Mouse (Mus musculus) liver, embryonic 16.5 days (tissue): ENCODE data around the gene Ddx46. TPM values are rescaled to one million over a fixed set of nuclear protein-coding genes. Genes with fewer than 3 reads are reported as not detected.
"Not testable (repeated sequence)": the region's sequence is repeated elsewhere in the genome, so short reads cannot be mapped to it uniquely, and the experiment has no call there.

Experiments used
- ATAC-seq: fragments of 200-750 bp; cut with Nextera tagmentation; 2 replicates; pipeline ENCODE4 v1.8.0; 2017; ENCODE audit warnings: low read depth, mild to moderate bottlenecking, moderate number of reproducible peaks, moderate library complexity
- H3K27ac ChIP-seq: fragments of 300-500 bp; sonication (generic); 2 replicates; pipeline ENCODE4 v1.5.1; 2014; ENCODE audit warnings: mild to moderate bottlenecking, low read length
- H3K27me3 ChIP-seq: fragments of 300-500 bp; sonication (generic); 2 replicates; pipeline ENCODE4 v1.6.1; 2014; ENCODE audit warnings: low read depth, low read length, mixed read lengths; ENCODE audit not compliant: control insufficient read depth, insufficient read depth
- H3K36me3 ChIP-seq: fragments of 300-500 bp; sonication (generic); 2 replicates; pipeline ENCODE4 v1.6.1; 2014; ENCODE audit warnings: mild to moderate bottlenecking; ENCODE audit not compliant: control insufficient read depth, insufficient read depth
- H3K4me1 ChIP-seq: fragments of 300-500 bp; sonication (generic); 2 replicates; pipeline ENCODE4 v1.6.1; 2014; ENCODE audit warnings: low read depth, low read length, mixed read lengths; ENCODE audit not compliant: control insufficient read depth
- H3K4me2 ChIP-seq: fragments of 300-500 bp; sonication (generic); 2 replicates; pipeline ENCODE4 v1.6.1; 2014; ENCODE audit warnings: low read depth, low read length, mixed read lengths
- H3K4me3 ChIP-seq: fragments of 300-500 bp; sonication (generic); 2 replicates; pipeline ENCODE4 v1.5.1; 2014; ENCODE audit warnings: low read depth, mild to moderate bottlenecking, low read length
- H3K9ac ChIP-seq: fragments of 300-500 bp; sonication (generic); 2 replicates; pipeline ENCODE4 v1.6.1; 2014; ENCODE audit warnings: low read depth, low read length
- H3K9me3 ChIP-seq: fragments of 300-500 bp; sonication (generic); replicated peaks from 2 replicates; pipeline ENCODE4 v1.6.1; 2016; ENCODE audit warnings: low read length; ENCODE audit not compliant: control insufficient read depth
- WGBS: fragments of 180-500 bp; shearing (Covaris S2); extraction: QIAGEN DNeasy Blood & Tissue Kit; methylation state at CpG from one replicate; pipeline ENCODE4 v1.1.7; 2014; ENCODE audit not compliant: insufficient replicate concordance; 5-methylcytosine and 5-hydroxymethylcytosine counted together
- polyA plus RNA-seq: library from polyadenylated mRNA; unstranded; fragments of >200 nt; fragmentation: Nextera tagmentation; extraction: Ambion mirVana; gene quantifications from 2 replicates; pipeline ENCODE4 v1.2.1, GENCODE M21; 2015

Gene Ddx46
- polyA plus RNA-seq, 1 experiment from 2014 or later: 14.3 TPM

DNA sequence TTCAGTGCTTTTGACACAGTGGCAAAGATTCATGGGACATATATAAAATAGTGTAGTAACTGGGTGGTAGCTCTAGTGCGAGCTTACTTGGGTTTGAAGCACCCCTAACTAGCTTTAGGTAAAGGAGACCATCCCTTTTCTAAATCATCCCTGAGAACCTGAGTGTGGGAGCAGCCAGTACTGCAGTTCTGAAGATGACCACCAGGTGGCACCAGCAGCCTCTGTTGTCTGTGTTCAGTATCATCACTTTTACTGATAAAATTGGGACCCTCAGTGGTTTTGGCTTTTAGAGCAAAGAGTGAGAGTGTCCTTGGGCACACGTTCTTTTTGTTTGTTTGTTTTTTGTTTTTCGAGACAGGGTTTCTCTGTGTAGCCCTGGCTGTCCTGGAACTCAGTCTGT, 33.2 kb upstream of the Ddx46 start:
- 4% methylated on average over 3 of the region's 3 CpGs for WGBS
- H3K9me3 ChIP-seq: no peaks in the 10 kb centered on the region
- no peak overlapping the region for H3K4me2 ChIP-seq
- no peak for ATAC-seq
- no peak overlapping the region for H3K27ac ChIP-seq
- H3K4me3 ChIP-seq: no peak overlapping the region
- H3K9ac ChIP-seq: no peak overlapping the region
- peaks cover 7% of the 10 kb centered on the region for H3K36me3 ChIP-seq
- H3K4me1 ChIP-seq: peaks cover 11% of the 10 kb centered on the region
- H3K27me3 ChIP-seq: no peaks in the 10 kb centered on the region

DNA sequence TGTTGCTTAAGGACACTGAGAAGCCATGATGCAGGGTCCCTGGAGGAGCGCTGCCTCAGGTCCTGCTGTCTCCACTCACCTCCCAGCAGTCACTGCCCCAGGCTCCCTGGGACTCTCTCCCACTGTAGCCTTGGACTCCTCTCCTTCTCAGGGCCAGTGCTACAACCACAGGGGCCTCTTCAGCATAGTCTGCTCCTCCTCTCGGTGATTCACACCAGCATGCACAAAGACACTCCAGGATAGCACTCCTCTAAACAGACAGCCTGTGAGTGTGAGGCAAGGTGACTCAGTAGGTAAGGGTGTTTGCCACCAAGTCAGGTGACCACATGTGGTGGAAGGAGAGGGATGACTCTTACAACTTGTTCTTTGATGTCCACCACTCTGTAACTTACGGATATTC, 30.2 kb upstream of the Ddx46 start:
- peaks cover 3% of the 10 kb centered on the region; the same call in 1 of the 2 replicates for H3K36me3 ChIP-seq
- no peak overlapping the region for H3K4me2 ChIP-seq
- H3K4me3 ChIP-seq: no peak overlapping the region
- no peak for ATAC-seq
- WGBS: 84% methylated on average over 3 of the region's 3 CpGs
- H3K9me3 ChIP-seq: no peaks in the 10 kb centered on the region
- peaks cover 7% of the 10 kb centered on the region for H3K4me1 ChIP-seq
- no peaks in the 10 kb centered on the region for H3K27me3 ChIP-seq
- no peak overlapping the region for H3K27ac ChIP-seq
- no peak overlapping the region for H3K9ac ChIP-seq

DNA sequence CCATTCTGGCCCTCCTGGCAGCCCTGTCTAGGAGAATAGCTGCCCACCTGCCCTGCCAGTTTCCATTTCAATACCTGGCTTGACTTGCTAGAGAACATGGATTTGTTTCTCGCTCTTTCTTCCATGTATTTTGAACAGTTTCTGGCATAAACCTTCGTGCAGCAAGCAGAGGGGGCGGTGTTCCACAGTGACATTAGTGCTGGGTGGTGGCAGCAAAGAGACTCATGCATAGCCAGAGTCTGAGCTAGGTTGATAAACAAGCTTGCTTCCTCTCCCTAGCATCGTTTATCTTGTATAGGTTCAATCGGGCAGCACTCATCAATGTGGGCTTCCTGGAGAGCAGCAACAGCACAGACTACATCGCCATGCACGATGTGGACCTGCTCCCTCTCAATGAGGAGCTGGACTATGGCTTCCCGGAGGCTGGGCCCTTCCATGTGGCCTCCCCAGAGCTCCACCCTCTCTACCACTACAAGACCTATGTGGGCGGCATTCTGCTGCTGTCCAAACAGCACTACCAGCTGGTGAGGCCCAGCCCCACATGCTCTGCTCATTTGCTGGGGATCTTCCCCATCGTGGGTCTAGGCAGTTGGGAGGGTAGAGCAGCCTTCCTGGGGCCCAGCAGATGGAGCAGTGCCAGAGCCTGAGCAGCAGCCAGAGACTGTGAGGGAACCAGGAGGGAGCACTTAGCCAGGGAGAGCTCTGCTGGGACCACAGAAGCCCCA, 27.8 kb upstream of the Ddx46 start:
- H3K4me2 ChIP-seq: no peak overlapping the region

DNA sequence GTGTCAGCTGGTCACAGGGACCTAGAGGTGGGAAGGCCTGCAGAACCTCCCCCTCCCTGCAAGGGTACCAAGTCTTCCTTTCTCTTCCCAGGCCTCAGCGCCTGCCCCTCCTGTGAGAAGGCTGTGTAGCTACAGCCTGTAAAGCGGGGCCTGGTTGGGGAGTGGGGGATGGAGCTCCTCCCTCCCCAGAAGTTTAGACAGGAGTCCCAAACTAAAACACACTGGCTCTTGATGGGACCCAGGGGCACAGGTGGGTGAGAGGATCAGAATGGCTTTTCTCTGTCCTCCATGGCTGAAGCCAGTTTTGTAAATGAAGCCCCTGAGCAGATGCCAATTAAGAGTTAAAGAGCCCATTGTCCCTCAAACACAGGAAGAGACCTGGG, 27.2 kb upstream of the Ddx46 start:
- no peaks in the 10 kb centered on the region for H3K27me3 ChIP-seq
- H3K9ac ChIP-seq: no peak overlapping the region
- ATAC-seq: no peak

More for the DNA sequence above, 27.8 kb upstream of the Ddx46 start:
- Histone ChIP-seq H3K9ac (no peak overlapping the region), H3K4me3 (no peak overlapping the region), H3K4me1 (no peaks in the 10 kb centered on the region), H3K27ac (no peak overlapping the region), H3K36me3 (peaks cover 3% of the 10 kb centered on the region; the same call in 1 of the 2 replicates), H3K9me3 (no peaks in the 10 kb centered on the region), H3K27me3 (no peaks in the 10 kb centered on the region)
- peak; percentile 54 for ATAC-seq
- WGBS: 51% methylated on average over 10 of the region's 10 CpGs

DNA sequence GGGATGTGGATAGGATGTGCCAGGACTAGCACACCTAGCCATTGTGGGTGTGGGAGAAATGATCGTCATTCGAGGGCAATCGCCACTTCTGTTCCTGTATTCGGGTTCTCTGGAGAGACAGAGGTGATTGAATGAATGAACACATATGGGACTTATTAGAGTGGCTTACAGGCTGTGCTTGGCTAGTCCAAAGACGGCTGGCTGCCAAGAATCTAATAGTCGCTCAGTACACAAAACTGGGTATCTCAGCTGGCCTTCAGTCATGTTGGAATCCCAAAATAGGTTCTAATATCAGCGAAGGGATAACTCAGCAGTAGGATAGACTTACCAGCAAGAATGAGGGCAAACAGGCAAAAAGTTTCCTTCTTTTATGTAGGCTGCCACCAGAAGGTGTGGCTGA, 22.8 kb upstream of the Ddx46 start:
- no peaks in the 10 kb centered on the region for H3K4me1 ChIP-seq
- no peaks in the 10 kb centered on the region for H3K9me3 ChIP-seq
- ATAC-seq: no peak
- H3K4me3 ChIP-seq: no peak overlapping the region
- H3K27ac ChIP-seq: no peak overlapping the region
- no peak overlapping the region for H3K4me2 ChIP-seq
- 73% methylated on average over 7 of the region's 7 CpGs for WGBS
- H3K36me3 ChIP-seq: 0 out of 2 replicates have a peak, but pooled peaks cover 3% of the 10 kb centered on the region
- H3K27me3 ChIP-seq: no peaks in the 10 kb centered on the region
- H3K9ac ChIP-seq: no peak overlapping the region

More for the DNA sequence above, 27.2 kb upstream of the Ddx46 start:
- Histone ChIP-seq H3K27ac (no peak overlapping the region), H3K4me1 (no peaks in the 10 kb centered on the region), H3K4me2 (no peak overlapping the region), H3K36me3 (peaks cover 3% of the 10 kb centered on the region; the same call in 1 of the 2 replicates), H3K4me3 (no peak overlapping the region), H3K9me3 (no peaks in the 10 kb centered on the region)
- WGBS: 87% methylated on average over 2 of the region's 2 CpGs

DNA sequence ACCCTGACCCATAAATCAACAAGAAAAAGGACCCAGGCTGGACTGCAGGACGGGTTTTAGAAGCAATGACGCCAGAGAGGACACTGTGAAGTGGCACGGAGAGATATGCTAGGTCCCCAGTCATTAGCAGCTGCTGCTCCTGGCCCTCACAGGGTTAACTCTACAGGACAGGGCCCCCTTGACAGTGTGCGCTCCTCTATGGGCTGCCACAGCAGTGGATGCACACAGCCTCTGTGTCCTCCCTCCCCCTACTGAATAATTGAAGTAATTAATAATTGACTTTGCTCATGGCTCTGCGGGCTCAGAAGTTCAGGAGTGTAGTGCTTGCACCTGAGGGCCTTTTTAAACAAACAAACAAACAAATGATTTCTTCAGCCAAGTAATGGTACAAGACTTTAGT, 21.4 kb upstream of the Ddx46 start:
- Histone ChIP-seq H3K9me3 (no peaks in the 10 kb centered on the region), H3K27ac (no peak overlapping the region), H3K4me1 (no peaks in the 10 kb centered on the region), H3K36me3 (0 out of 2 replicates have a peak, but pooled peaks cover 3% of the 10 kb centered on the region), H3K27me3 (no peaks in the 10 kb centered on the region), H3K4me2 (no peak overlapping the region), H3K9ac (no peak overlapping the region), H3K4me3 (no peak overlapping the region)
- 51% methylated on average over 5 of the region's 5 CpGs for WGBS
- no peak for ATAC-seq

DNA sequence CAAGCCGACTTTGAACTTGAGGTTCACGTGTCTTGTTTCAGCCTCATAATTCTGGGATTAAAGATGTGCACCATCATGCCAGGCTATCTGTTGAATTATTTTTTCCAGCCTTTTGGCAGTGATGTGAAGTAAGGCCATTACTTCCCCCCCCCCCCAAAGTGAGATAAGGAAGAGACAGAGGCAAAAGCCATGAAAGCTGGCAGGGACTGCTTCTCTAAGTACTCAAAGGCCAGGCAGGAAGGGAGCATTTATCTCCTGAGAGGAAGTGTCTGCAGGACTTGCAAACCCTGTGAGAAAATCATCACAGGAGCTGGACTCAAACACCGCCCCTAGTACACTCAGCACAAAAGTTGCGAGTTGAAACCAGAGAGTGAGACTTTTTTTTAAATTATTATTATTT, 15.5 kb upstream of the Ddx46 start:
- H3K27me3 ChIP-seq: no peaks in the 10 kb centered on the region
- H3K4me1 ChIP-seq: peaks cover 16% of the 10 kb centered on the region
- no peaks in the 10 kb centered on the region for H3K36me3 ChIP-seq
- WGBS: 63% methylated on average over 4 of the region's 4 CpGs
- no peak overlapping the region for H3K9ac ChIP-seq
- no peak overlapping the region for H3K27ac ChIP-seq
- no peak overlapping the region for H3K4me2 ChIP-seq
- no peaks in the 10 kb centered on the region for H3K9me3 ChIP-seq
- no peak for ATAC-seq
- H3K4me3 ChIP-seq: no peak overlapping the region

DNA sequence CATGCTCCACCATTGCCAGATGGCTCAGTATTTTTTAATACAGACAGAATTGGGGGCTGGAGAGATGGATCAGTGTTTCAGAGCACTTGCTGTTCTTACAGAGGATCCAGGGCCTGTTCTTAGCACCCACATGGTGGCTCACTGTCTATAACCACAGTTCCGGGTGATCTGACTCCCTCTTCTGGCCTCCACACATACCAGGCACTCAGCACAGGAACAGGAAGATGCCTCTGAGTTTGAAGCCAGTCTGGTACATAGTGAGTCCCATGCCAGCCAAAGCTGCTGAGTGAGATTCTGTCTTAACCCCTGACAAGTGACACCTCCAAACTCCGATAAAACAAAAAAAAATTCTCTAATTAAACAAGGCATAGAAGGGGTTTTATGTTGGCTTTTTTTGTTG, 14.6 kb upstream of the Ddx46 start:
- ATAC-seq: no peak
- peaks cover 19% of the 10 kb centered on the region for H3K4me1 ChIP-seq
- H3K4me2 ChIP-seq: no peak overlapping the region
- 64% methylated on average over 2 of the region's 2 CpGs for WGBS
- H3K4me3 ChIP-seq: no peak overlapping the region
- H3K36me3 ChIP-seq: no peaks in the 10 kb centered on the region
- H3K27ac ChIP-seq: no peak overlapping the region
- no peak overlapping the region for H3K9ac ChIP-seq
- H3K27me3 ChIP-seq: no peaks in the 10 kb centered on the region
- H3K9me3 ChIP-seq: no peaks in the 10 kb centered on the region

DNA sequence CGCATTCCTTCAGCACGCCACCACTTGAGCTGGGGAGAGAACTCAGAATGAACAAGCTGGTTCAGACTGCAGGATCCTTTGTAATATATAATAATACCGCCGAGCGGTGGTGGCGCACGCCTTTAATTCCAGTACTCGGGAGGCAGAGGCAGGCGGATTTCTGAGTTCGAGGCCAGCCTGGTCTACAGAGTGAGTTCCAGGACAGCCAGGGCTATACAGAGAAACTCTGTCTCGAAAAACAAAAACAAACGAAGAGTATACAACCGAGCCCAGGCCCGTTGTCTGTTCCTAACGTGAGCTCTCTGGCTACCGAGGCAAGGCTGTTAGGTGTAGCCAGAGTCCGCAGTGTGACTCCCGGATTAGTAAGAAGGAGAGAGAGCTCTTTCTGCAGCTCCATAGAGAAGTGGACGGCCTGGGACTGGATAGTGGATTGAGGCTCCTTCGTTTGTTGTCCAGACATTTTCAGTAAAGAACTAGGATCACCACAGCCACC, 12.6 kb upstream of the Ddx46 start:
- peak overlapping the region; percentile 91 for H3K4me3 ChIP-seq
- peak overlapping the region; percentile 79 for H3K27ac ChIP-seq
- H3K36me3 ChIP-seq, H3K27me3 ChIP-seq, H3K9me3 ChIP-seq: not testable (repeated sequence)
- WGBS: 9% methylated on average over 20 of the region's 20 CpGs
- H3K4me2 ChIP-seq: peak overlapping the region; percentile 93
- peak; percentile 3; the same call in 1 of the 2 replicates for ATAC-seq
- peak overlapping the region; percentile 84 for H3K9ac ChIP-seq
- peaks cover 19% of the 10 kb centered on the region for H3K4me1 ChIP-seq
